Mouse (Mus musculus) midbrain, embryonic 11.5 days (tissue): ENCODE measurements at regions not wholly inside any gene's neighbourhood (a gene's known extent, or its start where the extent isn't known, plus 50 kb on each side); places are given as distances from the start of the nearest gene placed in this dataset.
"Not testable (repeated sequence)": the region's sequence is repeated elsewhere in the genome, so short reads cannot be mapped to it uniquely, and the experiment has no call there.

ENCODE experiments used
- ATAC-seq: fragments of 200-750 bp; cut with Nextera tagmentation; 2 replicates; pipeline ENCODE4 v1.8.0; 2017; ENCODE audit warnings: moderate TSS enrichment, moderate library complexity; ENCODE audit not compliant: low FRiP score
- DNase-seq: peaks from one replicate; pipeline ENCODE4 v3.0.0; 2015; ENCODE audit warnings: low spot score; ENCODE audit errors: missing footprints
- H3K27ac ChIP-seq: fragments of 300-500 bp; sonication (generic); 2 replicates; pipeline ENCODE4 v1.5.1; 2014; ENCODE audit warnings: low read depth, low read length
- H3K27me3 ChIP-seq: fragments of 300-500 bp; sonication (generic); 2 replicates; pipeline ENCODE4 v1.6.1; 2014; ENCODE audit warnings: mild to moderate bottlenecking, low read length, moderate library complexity, mixed read lengths; ENCODE audit not compliant: control insufficient read depth, insufficient read depth
- H3K36me3 ChIP-seq: fragments of 300-500 bp; sonication (generic); 2 replicates; pipeline ENCODE4 v1.6.1; 2014; ENCODE audit warnings: mild to moderate bottlenecking, low read length, moderate library complexity, mixed read lengths; ENCODE audit not compliant: control insufficient read depth, insufficient read depth
- H3K4me1 ChIP-seq: fragments of 300-500 bp; sonication (generic); 2 replicates; pipeline ENCODE4 v1.6.1; 2014; ENCODE audit warnings: low read length; ENCODE audit not compliant: control insufficient read depth, insufficient read depth
- H3K4me2 ChIP-seq: fragments of 300-500 bp; sonication (generic); 2 replicates; pipeline ENCODE4 v1.6.1; 2014; ENCODE audit warnings: mild to moderate bottlenecking, moderate library complexity
- H3K4me3 ChIP-seq: fragments of 300-500 bp; sonication (generic); 2 replicates; pipeline ENCODE4 v1.5.1; 2014; ENCODE audit warnings: low read depth, low read length
- H3K9ac ChIP-seq: fragments of 300-500 bp; sonication (generic); 2 replicates; pipeline ENCODE4 v1.6.1; 2014; ENCODE audit warnings: low read length
- H3K9me3 ChIP-seq: fragments of 300-500 bp; sonication (generic); 2 replicates; pipeline ENCODE4 v1.6.1; 2016; ENCODE audit warnings: low read length; ENCODE audit not compliant: control insufficient read depth
- WGBS: fragments of 180-500 bp; shearing (Covaris S2); extraction: QIAGEN DNeasy Blood & Tissue Kit; methylation state at CpG from one replicate; pipeline ENCODE4 v1.1.7; 2014; 5-methylcytosine and 5-hydroxymethylcytosine counted together

DNA sequence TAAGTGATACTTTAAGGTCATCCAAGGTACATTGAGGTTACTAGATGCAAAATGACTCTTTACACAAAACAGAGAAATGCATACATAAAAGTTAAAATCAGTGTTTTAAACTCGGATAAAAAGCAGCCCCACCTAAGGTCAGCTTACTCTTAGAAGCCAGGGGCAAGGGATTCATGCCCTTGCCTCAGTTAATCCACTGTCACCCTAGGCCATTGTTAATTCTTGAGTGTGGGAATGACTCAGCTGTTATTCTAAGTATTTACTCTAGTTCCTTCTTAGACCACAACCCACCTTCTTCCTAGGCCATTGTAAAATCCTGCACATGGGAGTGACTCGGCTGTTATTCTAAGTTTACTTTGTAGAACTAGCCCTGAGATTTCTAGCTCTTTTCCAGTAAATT lies 64.1 kb upstream of the Ces1h start:
- H3K4me3 ChIP-seq, H3K27me3 ChIP-seq, H3K9me3 ChIP-seq, H3K4me2 ChIP-seq, H3K9ac ChIP-seq, H3K36me3 ChIP-seq, H3K4me1 ChIP-seq, ATAC-seq, H3K27ac ChIP-seq, DNase-seq: not testable (repeated sequence)
- 79% methylated on average over 2 of the region's 2 CpGs for WGBS

DNA sequence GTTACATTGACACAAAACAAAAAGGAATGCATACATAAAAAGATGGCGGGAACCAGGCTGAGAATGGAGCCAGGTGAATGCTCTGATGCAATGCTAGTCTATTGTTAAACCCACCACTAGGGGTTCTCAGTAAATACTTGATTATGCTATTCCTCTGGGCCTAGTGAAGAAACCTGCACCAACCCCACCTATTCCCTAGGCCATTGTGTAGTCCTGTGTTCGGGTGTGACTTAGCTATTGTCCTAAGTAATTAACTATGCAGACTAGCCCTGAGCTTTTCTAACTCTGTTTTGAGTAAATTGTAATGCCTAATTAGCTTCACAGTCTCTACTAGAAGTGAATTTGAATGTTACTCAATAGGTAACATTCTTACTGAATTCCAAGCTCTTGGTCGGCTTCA lies 62.4 kb upstream of the Ces1h start:
- H3K4me2 ChIP-seq, result no peak overlapping the region
- no peak overlapping the region for H3K27ac ChIP-seq
- H3K27me3 ChIP-seq, result no peaks in the 10 kb centered on the region
- H3K4me3 ChIP-seq, result no peak overlapping the region
- ATAC-seq (no peak), DNase-seq (no peak)
- no peak overlapping the region for H3K9ac ChIP-seq
- no peaks in the 10 kb centered on the region for H3K9me3 ChIP-seq
- H3K36me3 ChIP-seq, result no peaks in the 10 kb centered on the region
- WGBS, result 86% methylated on average over 3 of the region's 3 CpGs
- H3K4me1 ChIP-seq, result no peaks in the 10 kb centered on the region

DNA sequence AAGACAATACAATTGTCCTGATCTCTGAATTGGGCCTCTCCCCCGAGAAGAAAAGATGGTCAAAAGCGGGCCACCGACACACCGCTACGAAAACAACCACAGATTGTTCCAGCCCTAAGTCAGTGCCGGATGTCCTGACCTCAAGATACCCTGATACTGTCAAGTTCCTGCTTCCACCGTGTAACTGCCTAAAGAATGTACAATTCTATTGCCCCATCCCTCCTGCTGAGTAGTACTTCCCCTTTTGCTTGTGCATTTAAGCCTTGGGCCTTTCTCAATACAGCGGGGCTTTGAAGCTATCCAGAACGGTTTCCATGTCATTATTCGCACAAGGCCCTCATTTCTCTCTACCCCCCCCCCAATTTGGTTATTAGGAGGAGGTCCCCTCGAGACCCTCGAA lies 57.1 kb upstream of the Ces1h start:
- H3K4me3 ChIP-seq, H3K36me3 ChIP-seq, H3K4me2 ChIP-seq, H3K9me3 ChIP-seq, H3K4me1 ChIP-seq, DNase-seq, H3K9ac ChIP-seq, H3K27me3 ChIP-seq, ATAC-seq, H3K27ac ChIP-seq: not testable (repeated sequence)
- WGBS, result 80% methylated on average over 12 of the region's 12 CpGs

DNA sequence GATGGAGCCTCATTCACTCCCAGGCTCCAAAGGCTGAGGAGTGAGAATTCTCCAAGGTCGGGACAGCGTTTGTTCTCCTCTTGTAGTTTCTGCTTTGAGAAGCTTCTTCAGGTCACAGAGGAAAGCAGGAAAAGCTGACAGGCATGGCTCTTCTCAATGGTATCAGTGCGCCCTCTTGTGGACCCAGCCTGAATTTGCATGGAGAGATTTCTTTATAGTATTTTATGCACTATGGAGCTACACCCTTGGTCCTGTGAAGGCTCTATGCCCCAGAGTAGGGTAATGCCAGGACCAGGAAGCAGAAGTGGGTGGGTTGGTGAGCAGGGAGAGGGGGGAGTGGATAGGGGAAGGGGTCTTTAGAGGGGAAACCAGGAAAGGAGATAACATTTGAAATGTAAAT lies 51.1 kb upstream of the Ces1h start:
- no peaks in the 10 kb centered on the region for H3K9me3 ChIP-seq
- ATAC-seq, result 0 out of 2 replicates have a peak, but pooled peaks have one; percentile 27
- no peak overlapping the region for H3K9ac ChIP-seq
- H3K4me1 ChIP-seq, result no peaks in the 10 kb centered on the region
- no peak overlapping the region for H3K27ac ChIP-seq
- no peak overlapping the region for H3K4me2 ChIP-seq
- WGBS, result 4% methylated on average over 3 of the region's 3 CpGs
- H3K27me3 ChIP-seq, result no peaks in the 10 kb centered on the region
- H3K36me3 ChIP-seq, result no peaks in the 10 kb centered on the region
- DNase-seq, result peak; percentile 96
- no peak overlapping the region for H3K4me3 ChIP-seq
